Mouse (Mus musculus) left cerebral cortex, postnatal 25 days (tissue): Measurements from ENCODE around the gene Dennd2a. TPM values are rescaled to one million over a fixed set of nuclear protein-coding genes. Genes with fewer than 3 reads are reported as not detected.

Experiments
- DNase-seq, 2 experiments: peaks; one replicate each; pipeline ENCODE4 v3.0.0; 2022; ENCODE audit warnings: low spot score in 2 of 2, mixed read lengths in 1 of 2
- intact Hi-C: fragments of 180-260 bp; cut with DNase I; formaldehyde crosslinking; loops from one replicate; pipeline ENCODE4 v1.15.1; 2025
- total RNA-seq, 2 experiments: library from RNA; stranded (reverse); gene quantifications; 2 replicates each; pipeline ENCODE4 v1.2.3; 2021

Dennd2a gene
- total RNA-seq, 2 experiments from 2014 or later = 20.2 to 22.0 TPM

DNA sequence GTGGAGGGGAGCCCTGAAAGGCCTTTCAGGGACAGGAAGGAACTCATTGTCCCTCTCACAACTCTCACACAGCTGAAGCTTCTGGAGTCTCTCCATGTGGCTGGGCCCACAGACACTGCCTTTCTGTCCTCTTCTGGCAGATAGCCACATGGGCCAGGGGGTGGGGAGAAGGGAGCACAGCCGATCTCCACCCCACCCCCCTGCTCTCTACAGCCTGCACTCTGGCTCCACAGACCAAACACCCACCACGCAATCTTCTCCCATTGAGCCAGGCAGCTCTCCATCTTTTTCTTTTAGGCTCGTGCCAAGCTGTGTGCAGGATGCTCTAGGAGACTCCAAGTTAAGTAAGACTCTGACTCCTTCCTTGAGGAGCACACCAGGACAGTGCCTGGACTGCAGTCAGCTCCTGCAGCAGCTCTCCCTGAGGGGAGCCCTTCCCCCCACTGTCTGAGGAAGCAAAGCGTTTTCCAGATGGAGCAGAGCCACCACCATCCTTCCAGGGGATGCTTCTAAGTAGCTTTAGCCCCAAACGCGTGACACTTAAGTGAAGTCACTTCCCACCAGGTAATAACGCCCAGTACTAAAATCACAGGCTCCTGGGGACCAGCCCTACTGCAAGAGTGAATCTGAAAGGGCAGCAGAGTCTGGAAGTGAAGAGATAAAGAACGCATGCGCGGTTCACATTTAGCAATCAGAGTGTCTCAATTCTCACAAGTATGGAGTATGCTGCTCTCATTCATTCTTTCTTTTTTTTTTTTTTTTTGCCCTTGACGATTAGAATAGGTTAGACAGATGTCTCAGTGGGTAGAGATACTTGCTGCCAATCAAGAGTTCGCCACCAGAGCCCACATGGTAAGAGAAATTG, 28.8 kb downstream of the Dennd2a start:
- intact Hi-C loops = no loop called here

GRCm38 (mm10) chr6:39527811-39528210, 29.9 kb downstream of the Dennd2a start:
- intact Hi-C loops = no loop called here
- DNase-seq = no peak

More for the DNA sequence above, 28.8 kb downstream of the Dennd2a start:
- DNase-seq = peak; percentile 61 to 76

DNA sequence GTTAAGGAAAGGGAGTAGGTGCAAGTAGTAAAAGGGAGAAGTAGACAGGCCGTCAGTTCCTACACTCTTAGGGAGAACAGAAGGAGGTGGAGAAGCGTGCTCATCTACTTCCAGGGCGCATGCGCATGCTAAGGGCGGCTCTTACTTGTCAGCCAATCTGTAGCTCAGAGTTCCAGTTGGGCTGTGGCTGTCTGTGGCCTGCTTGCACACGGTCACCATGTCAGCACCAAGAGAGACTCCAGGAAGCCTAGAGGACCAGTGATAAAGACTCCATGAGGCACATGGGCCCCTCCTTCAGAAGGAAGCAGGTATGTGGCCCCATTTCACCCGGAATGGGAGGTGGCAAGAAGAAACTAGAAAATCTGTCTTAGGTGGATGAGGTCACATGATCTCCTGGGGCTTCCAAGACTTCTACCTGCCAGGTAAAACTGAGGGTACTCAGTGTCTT, 30.3 kb downstream of the Dennd2a start:
- DNase-seq = peak; percentile 44 to 62
- intact Hi-C loops = no loop called here

DNA sequence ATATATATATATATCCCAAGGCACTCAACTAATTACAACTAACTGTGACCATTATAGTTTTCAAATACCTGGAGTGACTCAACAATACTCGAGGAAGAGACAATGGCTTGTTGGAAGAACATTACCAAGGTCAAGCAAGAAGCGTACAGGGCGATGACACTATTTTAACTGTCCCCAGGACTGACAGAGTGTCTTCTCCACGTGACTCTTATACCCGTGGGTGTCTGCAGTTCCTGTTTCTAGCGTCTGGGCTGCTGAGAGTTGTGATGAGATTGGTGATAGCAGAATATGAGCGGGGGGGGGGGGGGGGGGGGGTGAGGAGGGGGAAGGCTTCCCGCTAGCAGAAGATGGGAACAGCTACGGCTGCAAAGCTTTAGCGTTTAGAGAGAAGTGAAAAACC, 30.9 kb downstream of the Dennd2a start:
- intact Hi-C loops = no loop called here
- peak in 1 of 2 experiments; percentile 26 for DNase-seq

GRCm38 (mm10) chr6:39523161-39523560, 34.5 kb downstream of the Dennd2a start:
- intact Hi-C loops = no loop called here
- DNase-seq = no peak

DNA sequence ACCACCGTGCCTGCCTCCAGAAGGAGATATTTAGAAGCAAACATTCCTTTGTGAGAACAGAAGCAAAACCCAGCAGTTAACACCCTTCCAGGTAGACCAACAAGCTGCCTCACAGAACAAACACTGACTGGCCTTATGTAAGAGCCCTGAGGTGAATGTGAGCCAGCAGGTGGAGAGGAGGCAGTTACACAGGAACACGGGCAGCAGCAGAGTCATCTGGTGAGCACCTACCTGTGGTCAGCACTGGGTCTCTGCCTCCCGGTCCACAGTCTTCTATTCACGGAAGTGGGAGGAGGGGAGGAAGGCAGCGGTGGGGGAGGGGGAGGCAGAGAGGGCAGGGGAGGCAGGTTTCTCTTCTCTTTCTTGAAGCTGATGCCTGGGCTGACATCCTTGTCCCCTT, 35.2 kb downstream of the Dennd2a start:
- intact Hi-C loops = no loop called here
- DNase-seq = no peak

GRCm38 (mm10) chr6:39515739-39516131, 41.9 kb downstream of the Dennd2a start:
- intact Hi-C loops = loop anchor here (5.0 kb wide), 1 partner anchor 42 kb away; the partner anchor contains the start of gene Dennd2a
- peak in 1 of 2 experiments; percentile 44 for DNase-seq

DNA sequence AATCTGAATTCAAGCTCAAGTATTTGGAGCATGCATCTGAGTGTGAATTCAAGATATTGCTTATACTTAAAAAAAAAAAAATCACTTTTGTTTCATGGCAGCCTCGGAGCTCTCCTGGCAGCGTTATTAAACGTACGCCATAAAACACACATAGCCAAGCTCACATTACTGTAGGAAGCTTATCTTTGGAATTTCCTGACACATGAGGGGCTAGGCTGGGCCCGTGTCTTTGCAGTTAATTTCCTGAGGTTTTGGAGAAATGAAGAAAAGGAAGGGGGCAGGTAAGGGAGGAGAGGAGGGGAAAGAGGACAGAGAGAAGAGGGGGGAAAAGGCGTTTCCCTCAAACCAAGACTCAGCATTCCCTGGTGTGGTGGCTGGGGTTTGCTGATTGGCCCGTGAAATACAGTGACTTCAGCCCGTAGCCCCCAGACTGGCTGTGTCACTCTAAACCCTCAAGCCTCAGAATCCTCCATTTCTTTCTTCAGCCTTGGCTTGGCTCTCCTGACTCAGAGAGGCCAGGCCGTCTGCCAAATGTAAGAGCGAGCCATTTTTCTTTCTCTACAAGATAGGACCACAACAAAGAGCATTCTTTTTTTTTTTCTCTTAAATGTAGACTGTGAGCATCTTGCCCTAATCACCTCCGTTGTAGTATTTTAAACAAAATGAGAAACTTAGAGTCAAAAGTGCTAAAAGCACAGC, 42.5 kb downstream of the Dennd2a start:
- intact Hi-C loops = loop anchor here (5.0 kb wide), 1 partner anchor 42 kb away; the partner anchor contains the start of gene Dennd2a
- DNase-seq = peak in 1 of 2 experiments; percentile 42

DNA sequence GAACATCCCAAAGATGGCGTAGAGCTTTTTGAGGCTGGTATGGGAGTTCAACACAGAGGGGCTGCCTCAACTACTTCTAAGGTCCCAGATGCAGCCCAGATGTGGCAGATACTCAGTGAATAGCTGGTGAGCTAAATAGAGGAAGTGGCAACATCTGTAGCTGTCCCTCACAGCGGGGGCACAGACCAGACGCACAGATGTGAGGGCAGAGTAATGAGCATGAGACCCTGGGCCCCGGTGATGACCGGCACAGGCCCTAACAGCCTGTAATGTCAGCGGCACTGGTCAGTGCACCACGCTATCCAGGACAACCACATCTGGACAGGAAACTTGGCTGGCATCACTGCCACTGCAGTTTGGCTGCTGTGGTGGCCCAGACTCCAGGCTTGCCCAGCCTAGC, 54.2 kb downstream of the Dennd2a start:
- intact Hi-C loops = no loop called here
- DNase-seq = no peak

GRCm38 (mm10) chr6:39497165-39497564, 60.5 kb downstream of the Dennd2a start:
- DNase-seq = peak in 1 of 2 experiments; percentile 59

DNA sequence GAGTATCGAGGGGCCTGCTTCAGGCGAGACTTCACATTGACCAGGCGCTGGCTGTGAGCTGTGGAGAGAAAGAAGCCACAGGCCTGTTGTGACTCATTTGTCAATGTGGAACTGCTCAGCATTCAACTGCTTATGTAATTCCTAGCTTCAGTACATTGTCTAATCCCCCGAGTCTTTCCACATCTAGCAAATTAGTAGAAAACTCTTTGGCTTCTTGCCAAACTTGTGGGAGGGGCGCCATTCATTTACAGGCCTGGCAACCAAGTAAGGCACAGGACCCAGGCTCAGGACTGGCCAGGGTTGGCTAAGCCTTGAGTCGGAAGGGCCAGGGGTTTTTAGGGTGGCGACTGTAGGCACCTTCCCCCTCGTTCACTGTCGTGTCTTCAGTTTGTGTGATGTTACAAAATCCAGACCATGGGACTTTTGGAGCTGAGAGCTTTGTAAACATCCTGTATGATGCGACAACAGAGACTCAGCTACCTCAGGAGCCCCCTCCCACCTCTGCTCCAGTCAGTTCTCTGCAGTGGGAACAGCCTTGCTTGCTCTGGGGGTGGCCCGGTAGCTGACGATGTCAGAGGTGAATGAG, 64.4 kb downstream of the Dennd2a start:
- intact Hi-C loops = no loop called here
- DNase-seq = peak; percentile 60 to 84

More at GRCm38 (mm10) chr6:39497165-39497564, 60.5 kb downstream of the Dennd2a start:
- intact Hi-C loops = no loop called here

DNA sequence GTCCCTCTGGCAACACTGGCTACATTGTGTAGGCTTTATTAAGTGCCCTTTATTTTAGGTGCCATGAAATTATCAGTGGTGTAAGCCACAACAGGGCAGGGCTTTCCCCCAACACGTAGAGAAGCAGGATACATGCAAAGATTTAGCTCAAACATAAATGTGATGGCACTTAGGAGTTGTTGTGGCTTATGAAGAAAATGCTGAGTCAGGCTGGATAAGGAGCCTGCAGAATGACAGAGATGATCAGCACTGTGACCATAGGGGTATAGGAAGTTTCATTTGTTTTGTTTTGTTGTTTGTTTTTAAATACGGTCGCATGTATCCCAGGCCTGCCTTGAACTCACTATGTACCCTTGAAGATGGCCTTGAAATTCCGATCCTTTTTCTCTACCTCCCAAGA, 65.5 kb downstream of the Dennd2a start:
- no peak for DNase-seq
- intact Hi-C loops = no loop called here

DNA sequence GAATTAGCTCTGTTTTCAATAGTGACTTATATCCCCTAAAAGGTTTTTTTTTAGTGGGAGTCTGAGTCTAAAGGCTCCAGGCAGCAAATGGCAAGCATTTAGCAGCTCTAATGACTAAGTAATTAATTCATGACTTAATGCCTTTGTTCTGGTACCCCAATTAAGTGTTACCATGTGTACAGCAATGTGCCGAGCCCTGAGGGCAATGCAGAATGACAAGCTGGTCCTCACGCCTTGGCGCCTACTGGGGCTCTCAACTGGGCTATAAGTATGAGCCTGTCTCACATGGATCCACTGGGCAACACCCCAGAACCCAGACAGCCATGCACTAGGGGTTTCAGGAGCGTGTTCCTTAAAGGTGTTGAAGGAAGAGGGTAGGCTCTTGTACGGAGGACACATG, 66.5 kb downstream of the Dennd2a start:
- intact Hi-C loops = no loop called here
- DNase-seq = no peak

GRCm38 (mm10) chr6:39488292-39488691, 69.4 kb downstream of the Dennd2a start:
- peak; percentile 8 to 73 for DNase-seq
- intact Hi-C loops = no loop called here

- intact Hi-C loops = no loop called here
- DNase-seq = no peak
These were observed 74.0 kb downstream of the Dennd2a start for GRCm38 (mm10) chr6:39483656-39484055.

- DNase-seq = peak; percentile 26 to 59
These were observed 79.0 kb downstream of the Dennd2a start for GRCm38 (mm10) chr6:39478509-39479150.

GRCm38 (mm10) chr6:39476617-39477016, 81.0 kb downstream of the Dennd2a start:
- DNase-seq = no peak
- intact Hi-C loops = no loop called here

More at GRCm38 (mm10) chr6:39478509-39479150, 79.0 kb downstream of the Dennd2a start:
- intact Hi-C loops = no loop called here

DNA sequence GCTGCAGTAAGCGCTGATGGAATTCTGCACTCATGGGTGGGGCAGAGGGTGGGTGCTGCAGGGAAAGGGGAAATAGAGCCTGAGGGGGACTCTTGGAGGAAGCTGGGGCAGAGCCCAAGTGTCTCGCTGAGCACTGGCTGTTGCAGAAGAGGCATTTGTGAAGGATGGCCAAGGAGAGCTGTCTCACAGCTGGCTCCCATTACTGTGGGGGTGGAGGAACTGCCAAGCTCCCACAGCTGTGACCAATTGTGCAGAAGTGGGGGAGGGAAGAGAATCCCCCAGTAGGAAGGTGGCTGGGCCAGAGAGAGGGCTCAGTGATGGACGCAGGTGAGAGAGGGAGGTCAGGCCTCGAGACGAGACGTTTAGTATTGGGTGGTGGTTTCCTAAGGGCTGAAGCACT, 83.2 kb downstream of the Dennd2a start:
- no peak for DNase-seq
- intact Hi-C loops = no loop called here

DNA sequence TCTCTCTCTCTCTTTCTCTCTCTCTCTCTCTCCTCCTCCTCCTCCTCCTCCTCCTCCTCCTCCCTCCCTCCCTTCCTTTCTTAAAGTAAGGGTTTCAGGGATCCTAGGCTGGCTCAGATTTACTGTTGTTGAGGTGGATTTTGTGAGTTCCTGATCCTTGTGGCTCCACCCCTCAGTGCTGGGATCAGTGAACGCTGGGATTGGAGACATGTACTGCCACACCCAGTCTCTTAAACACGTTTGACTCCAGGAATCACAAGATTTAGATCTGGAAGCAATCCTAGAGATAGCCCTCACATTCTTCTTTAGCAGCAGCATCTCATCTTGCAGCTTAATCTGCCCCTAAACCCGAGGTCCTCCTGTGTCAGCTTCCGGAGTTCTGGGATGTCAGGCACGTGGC, 84.8 kb downstream of the Dennd2a start:
- DNase-seq = no peak
- intact Hi-C loops = no loop called here

GRCm38 (mm10) chr6:39472271-39472670, 85.4 kb downstream of the Dennd2a start:
- intact Hi-C loops = no loop called here
- DNase-seq = no peak
